19 mouse cellular contexts compared by ENCODE assay signal in the genomic region with DNA sequence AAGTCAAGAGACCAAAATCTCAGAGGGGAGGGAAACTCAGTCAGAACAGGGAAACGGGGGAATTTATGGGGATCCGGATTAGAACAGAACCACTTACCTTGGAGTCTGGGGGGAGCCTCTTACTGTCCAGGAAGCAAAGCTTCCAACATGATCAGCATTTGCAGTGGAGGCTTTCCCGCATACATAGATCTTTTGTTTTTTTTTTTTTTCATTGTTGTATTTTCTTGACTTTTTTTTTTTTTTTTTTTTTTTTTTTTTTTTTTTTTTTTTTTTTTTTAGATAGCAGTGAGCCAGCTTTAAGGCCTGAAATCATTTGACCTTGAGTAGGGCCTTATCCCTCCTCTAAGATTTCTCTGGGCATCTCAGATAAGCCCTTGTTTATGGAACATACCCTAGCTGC. TPM values are rescaled to one million over a fixed set of nuclear protein-coding genes. Genes with fewer than 3 reads are reported as not detected.
DNase-seq lines count a peak whose midpoint lies in the region; ATAC-seq and TF ChIP-seq lines count a peak whose summit lies in the region.
"Had no signal": no experiment of that assay in that cellular context is flagged by ENCODE, and none has a peak within 500 bp of the region (broad histone marks: within the 10 kb centered on the region; RNA-seq: fewer than 3 reads in every experiment).

No protein-coding gene starts in this region.

- H3K27ac ChIP-seq in testis, adult 2 months (ENCODE audit: control insufficient read depth, insufficient read depth, low read depth, low read length), result no peak overlapping the region
- H3K27ac ChIP-seq in ES-E14 (ENCODE audit: insufficient read depth, low read depth, low read length, poor library complexity, severe bottlenecking), result no peak overlapping the region
- no peak overlapping the region for H3K27ac ChIP-seq in forebrain, embryonic 12.5 days

- no peak for DNase-seq in testis, postnatal 14 days (ENCODE audit: low spot score)
- no peak for DNase-seq in ES-E14 (ENCODE audit: low read depth, low spot score)
- DNase-seq: adrenal gland, adult 2 months; adrenal gland, adult 8-10 months; adrenal gland, postnatal 14 days; adrenal gland, postnatal 25 days; adrenal gland, postnatal 36 days; B cell, adult 2 months; cerebellum, adult 11 months; cerebellum, adult 11-12 months; cerebellum, adult 18-20 months; cerebellum, adult 2 months had no signal

- H3K36me3 ChIP-seq in testis, adult 2 months (ENCODE audit: control insufficient read depth, insufficient read depth, low read length), result no peaks in the 10 kb centered on the region
- H3K36me3 ChIP-seq in ES-E14 (ENCODE audit: control insufficient read depth, insufficient read depth, low read length, poor library complexity, severe bottlenecking), result peaks cover 2% of the 10 kb centered on the region; the same call in 1 of the 2 replicates
- no peaks in the 10 kb centered on the region for H3K36me3 ChIP-seq in forebrain, embryonic 12.5 days (replicated peaks)
- H3K36me3 ChIP-seq: G1E had no signal

- 96% methylated on average over 3 of the region's 3 CpGs for WGBS in forebrain, embryonic 12.5 days

- no peak for TF ChIP-seq CTCF in testis, adult 2 months (IDR thresholded peaks at IDR 0.05; ENCODE audit: control insufficient read depth, insufficient read depth, insufficient replicate concordance, low read depth, low read length)

- peaks cover 14% of the 10 kb centered on the region for H3K4me1 ChIP-seq in testis, adult 2 months (ENCODE audit: control insufficient read depth, insufficient read depth, low read length)
- peaks cover 0 to 15% of the 10 kb centered on the region in 2 experiments; a peak in 2 of 4 replicates for H3K4me1 ChIP-seq in ES-E14 (ENCODE audit: control insufficient read depth in 2 of 2, insufficient read depth in 2 of 2, low read length in 2 of 2, poor library complexity in 1 of 2)
- H3K4me1 ChIP-seq in forebrain, embryonic 12.5 days, result 0 out of 2 replicates have a peak, but pooled peaks cover 4% of the 10 kb centered on the region

- ATAC-seq in forebrain, embryonic 12.5 days (ENCODE audit: low FRiP score), result no peak
- ATAC-seq: activated CD4-positive, CD25-positive, alpha-beta regulatory T cell, adult 4 months; CD4-positive, CD25-positive, alpha-beta regulatory T cell, adult 4 months; Patski had no signal

- H3K9ac ChIP-seq in ES-E14 (ENCODE audit: insufficient read depth, low read depth, low read length, poor library complexity, severe bottlenecking), result no peak overlapping the region
- H3K9ac ChIP-seq in forebrain, embryonic 12.5 days, result no peak overlapping the region

- no peaks in the 10 kb centered on the region for H3K27me3 ChIP-seq in testis, adult 2 months (ENCODE audit: control insufficient read depth, insufficient read depth, low read length)
- H3K27me3 ChIP-seq in forebrain, embryonic 12.5 days, result no peaks in the 10 kb centered on the region
- H3K27me3 ChIP-seq: CH12.LX, Patski had no signal

- no peaks in the 10 kb centered on the region for H3K9me3 ChIP-seq in ES-E14 (ENCODE audit: control insufficient read depth, insufficient read depth, low read depth, low read length)
- no peaks in the 10 kb centered on the region for H3K9me3 ChIP-seq in forebrain, embryonic 12.5 days

- no peak overlapping the region for H3K4me2 ChIP-seq in forebrain, embryonic 12.5 days

- H3K4me3 ChIP-seq in testis, adult 2 months (ENCODE audit: control insufficient read depth, low read depth, low read length), result peak overlapping the region; percentile 35; the same call in 1 of the 2 replicates
- H3K4me3 ChIP-seq in ES-E14 (ENCODE audit: insufficient read depth in 1 of 2, low read depth in 1 of 2, low read length in 2 of 2, poor library complexity in 1 of 2, severe bottlenecking in 1 of 2), result no peak overlapping the region
- H3K4me3 ChIP-seq in forebrain, embryonic 12.5 days (replicated peaks), result no peak overlapping the region

- no peak for TF ChIP-seq POLR2A in testis, adult 2 months (IDR thresholded peaks at IDR 0.05; ENCODE audit: control insufficient read depth, low read depth, low read length)

- in situ Hi-C loops in ES-E14 (cut with MboI; ENCODE audit: low sequenced_read_pairs in 2 of 2, unreplicated experiment in 2 of 2), result no loop called here

TF ChIP-seq in ES-E14, 5 proteins besides CTCF, POLR2A, EP300 and RAD21:
- no peak for TF ChIP-seq HCFC1 (IDR thresholded peaks at IDR 0.05; ENCODE audit: borderline replicate concordance, insufficient read depth, low read length)
- no peak for TF ChIP-seq ZC3H11A (IDR thresholded peaks at IDR 0.05; ENCODE audit: borderline replicate concordance, low read depth, low read length)
- TF ChIP-seq MAFK (IDR thresholded peaks at IDR 0.05; ENCODE audit: insufficient read depth, low read depth, low read length), result no peak
- peak; percentile 92 for TF ChIP-seq ZNF384 (IDR thresholded peaks at IDR 0.05; ENCODE audit: low read depth, low read length)

RNA-seq across cellular contexts. Expression of gene Klhdc7a, which starts 8.6 kb away (rescaled TPM):
- 0.66 and 0.70 TPM in 2 replicates for polyA plus RNA-seq in testis, adult 2 months (2012; rRNA removed)
- 1.9 and 3.3 TPM in 2 replicates for total RNA-seq in ES-E14 (2012; rRNA removed)
- 0.18 and 0.20 TPM in 2 replicates for polyA plus RNA-seq in forebrain, embryonic 12.5 days (2016; fragmentation: Nextera tagmentation; extraction: Ambion mirVana)
- total RNA-seq: CH12.LX had no signal
- polyA plus RNA-seq: activated CD4-positive, CD25-positive, alpha-beta regulatory T cell, adult 4 months; G1E had no signal
